Mouse (Mus musculus): ENCODE measurements around the gene Shld2.

The Shld2 gene

DNA sequence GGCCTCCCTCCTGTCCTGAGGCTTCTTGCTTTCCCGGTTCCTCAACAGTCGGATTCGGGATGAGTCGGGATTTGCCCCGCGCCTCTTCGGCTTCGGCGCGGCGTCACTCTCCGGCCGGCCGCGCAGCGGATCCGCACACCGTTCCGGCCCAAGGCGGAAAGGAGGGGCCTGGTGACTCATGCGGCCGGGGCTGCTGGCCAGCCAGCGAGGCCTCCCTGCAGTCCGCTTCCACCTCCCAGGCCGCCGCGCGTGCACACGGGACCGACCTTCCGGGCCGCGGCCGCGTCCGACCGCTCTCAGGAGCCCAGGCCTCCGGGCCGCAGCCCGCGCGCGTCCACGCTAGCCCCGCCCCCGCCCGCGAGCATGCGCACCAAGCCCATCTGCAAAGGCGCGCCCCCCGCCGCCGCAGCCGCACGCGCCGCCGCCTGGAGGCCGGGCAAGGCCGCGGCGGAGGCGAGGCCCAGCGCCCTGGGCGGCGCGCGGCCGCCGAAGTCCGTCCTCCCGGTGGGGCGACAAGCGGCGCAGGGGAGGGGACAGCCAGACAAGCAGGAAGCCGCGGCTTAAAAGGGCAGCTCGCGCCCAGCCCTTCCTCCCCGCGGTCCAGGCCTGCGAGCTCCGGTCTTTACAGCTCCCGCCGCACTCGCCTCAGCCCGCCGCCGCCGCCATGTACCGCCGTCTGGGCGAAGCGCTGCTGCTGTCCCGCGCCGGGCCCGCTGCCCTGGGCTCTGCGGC is at the start of gene Shld2, which contains the start of gene Glud1:
Gene Shld2, minus strand, starts transcription at position 260 of the 732 bp plus-strand sequence.
Gene Glud1, plus strand, starts transcription at position 494 of the 732 bp plus-strand sequence.
- peak; percentile 96 for DNase-seq (ENCODE audit: extremely low spot score, low spot score)

DNA sequence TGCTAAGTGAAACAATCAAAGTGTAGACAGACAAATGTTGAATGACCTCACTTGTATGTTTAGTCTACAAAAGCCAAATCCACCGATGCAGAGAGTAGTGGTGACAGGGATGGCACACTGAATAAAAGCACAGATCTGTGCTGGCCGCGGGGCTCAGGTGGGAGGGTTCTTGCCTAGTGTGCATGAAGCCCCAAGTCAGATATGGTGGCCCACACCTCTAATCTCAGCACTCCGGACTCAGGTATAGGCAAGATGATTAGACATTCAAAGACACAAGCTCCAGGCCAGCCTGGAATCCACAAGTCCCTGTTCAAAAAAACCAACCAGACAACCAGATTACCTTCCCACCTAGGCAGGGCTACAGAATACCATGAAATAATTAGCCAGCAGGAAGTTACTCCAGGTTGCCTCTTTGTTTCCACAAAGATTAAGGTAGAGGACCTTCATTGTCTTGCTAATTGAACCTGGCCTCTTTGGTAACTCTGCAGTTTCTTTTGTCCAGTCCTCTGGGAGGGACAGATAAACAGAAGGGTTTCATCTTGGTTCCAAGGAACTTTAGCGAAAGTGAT is 49.5 kb upstream of the Shld2 start:
- DNase-seq (ENCODE audit: extremely low spot score, low spot score) = no peak

DNA sequence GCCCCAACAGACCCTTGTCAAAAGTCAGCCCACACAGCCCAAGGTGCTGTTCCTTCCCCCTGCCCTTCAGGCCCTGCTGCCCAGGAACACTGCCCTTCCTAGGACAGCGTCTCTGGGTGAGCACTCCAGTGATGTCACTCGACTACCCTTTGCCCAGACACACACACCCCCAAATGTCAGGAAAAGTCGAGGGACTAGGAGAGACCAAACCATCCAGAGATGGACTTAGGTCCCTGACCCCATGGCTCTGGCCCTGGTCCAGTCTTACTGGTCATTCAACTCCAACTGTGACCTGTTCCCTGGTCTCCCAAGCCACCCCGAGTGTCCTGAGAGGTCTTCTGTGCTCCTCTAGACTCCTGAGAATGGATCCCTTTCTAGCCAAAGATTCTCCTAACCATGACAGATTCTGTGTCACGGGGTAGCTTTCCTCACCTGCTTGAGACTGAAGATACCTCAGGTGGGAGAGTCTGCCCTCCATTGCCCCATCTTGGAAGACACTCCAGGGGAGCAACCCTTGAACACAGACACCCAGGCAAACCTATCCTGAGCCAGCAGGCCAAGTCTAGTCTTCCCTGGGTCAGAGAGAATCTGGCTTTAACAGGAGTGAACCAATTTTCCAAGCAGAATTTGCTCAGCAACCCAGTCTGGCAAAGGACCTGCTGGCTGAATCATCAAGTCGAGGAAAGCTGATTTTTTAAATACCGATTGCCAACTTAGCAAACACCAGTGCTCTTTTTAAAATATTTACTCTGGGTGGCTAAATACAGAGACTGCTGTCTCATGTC is 47.6 kb upstream of the Shld2 start:
- DNase-seq (ENCODE audit: extremely low spot score, low spot score) = no peak

DNA sequence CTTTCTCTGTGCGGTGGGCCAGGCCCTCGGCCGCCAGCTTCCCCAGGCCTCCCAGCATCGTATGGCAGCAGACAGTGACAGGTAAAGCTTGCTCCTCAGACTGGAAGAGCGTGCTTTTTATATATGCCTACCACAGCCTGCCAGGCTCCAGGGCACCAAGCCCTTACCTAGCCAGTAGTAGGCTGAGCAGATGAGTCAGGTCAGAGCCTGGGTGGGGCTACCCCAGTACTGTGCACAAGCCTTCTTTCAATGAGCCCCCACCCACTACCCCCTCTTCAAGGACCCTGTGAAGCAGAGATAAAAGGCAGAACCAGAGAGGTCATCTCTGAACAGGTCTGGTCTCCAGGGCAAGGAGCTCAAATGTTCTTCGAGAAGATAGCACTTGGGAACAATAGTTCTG is 45.0 kb upstream of the Shld2 start, which contains the start of gene Fam25c:
Gene Fam25c, minus strand, starts transcription at position 133 of the 400 bp plus-strand sequence.
- DNase-seq (ENCODE audit: extremely low spot score, low spot score) = no peak

DNA sequence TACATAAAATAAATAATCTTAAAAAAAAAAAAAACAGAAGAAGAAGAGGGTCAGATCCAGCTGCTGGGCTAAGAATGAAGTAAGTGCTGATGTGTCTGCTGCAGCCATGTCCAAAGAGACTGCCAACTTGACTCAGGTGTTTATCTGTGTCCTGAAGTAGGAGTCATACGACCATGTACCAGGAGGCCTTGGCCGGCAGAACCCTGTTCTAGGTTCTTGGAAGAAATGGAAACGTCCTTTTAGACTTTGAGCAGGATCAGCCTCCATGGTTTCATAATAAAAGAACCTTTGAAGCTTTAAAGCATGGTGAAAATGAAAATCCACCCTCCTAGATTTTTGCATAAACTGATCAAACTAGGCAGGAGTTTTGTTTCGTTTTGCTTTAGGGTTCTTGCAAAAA is 44.2 kb upstream of the Shld2 start:
- no peak for DNase-seq (ENCODE audit: extremely low spot score, low spot score)

DNA sequence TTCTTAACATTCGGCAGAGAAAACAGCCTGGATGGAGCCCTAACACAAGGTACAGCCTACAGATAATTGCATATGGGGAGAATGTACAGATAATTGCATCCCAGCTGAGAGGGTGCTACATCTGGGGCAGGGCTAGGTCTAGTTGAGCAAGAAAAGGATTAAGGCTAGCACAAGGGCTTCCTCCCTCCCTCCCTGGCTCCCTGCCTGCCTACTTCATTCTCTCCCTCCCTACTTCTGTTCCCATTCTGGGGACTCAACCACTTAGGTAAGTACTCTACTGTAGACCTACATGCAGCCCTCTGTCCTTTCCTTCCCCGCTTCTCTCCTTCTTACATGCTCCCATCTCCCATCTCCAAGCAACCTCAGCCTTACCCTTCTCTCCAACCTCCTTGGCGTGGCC is 43.0 kb upstream of the Shld2 start:
- no peak for DNase-seq (ENCODE audit: extremely low spot score, low spot score)

DNA sequence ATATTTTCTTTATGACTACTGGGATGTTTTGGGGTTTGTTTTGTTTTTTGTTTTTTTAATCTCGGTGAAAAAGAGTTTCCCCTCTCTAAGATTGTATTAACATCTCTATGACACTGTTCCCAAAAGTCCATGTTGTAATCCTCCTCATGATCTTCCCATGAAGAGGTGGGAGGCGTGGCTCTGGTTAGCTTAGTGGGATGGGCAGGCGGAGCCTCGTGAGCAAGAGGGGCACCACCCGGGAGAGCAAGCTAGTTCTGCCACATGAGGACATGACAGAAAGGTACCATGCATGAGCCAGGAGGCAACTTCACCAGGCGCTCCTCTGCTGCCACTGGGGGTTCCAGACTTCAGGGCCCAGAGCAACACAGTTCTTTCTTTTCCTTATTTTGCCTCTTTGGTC is 42.2 kb upstream of the Shld2 start:
- no peak for DNase-seq (ENCODE audit: extremely low spot score, low spot score)

DNA sequence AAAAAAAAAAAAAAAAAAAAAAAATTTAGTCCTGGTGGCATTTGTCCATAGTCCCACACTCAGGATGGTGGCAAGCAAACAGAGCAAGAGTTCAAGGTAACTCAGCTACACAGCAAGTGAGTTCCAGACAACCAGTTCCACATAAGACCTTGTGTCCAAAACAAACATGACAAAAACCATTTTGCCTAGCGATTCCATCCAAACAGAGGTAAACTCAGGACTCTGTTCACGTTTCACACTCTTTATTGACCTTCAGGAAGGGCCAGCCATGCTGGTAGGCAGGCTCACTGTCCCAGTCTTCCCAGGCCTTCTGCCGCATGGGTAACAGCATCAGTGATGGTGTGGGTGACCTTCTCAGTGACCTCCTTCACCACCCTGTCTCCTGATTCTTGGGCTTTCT is 41.4 kb upstream of the Shld2 start:
- no peak for DNase-seq (ENCODE audit: extremely low spot score, low spot score)

DNA sequence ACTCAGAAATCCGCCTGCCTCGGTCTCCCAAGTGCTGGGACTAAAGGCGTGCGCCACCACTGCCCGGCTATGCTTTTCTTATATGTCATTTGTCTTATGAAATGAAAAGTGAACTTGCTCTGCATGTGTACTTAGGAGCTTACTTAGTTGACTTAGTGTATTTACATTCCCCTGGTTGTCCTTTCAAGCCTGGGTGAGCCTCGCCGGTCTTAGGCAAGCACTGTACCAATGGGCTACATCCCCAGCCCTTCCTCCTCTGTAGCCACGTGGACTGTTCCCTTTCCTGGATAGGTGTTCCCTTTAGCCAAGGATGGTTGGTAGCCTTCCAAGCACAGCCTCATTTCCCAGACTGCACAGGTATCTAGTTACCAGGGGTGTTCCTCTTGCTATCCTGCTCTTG is 38.7 kb upstream of the Shld2 start:
- no peak for DNase-seq (ENCODE audit: extremely low spot score, low spot score)

DNA sequence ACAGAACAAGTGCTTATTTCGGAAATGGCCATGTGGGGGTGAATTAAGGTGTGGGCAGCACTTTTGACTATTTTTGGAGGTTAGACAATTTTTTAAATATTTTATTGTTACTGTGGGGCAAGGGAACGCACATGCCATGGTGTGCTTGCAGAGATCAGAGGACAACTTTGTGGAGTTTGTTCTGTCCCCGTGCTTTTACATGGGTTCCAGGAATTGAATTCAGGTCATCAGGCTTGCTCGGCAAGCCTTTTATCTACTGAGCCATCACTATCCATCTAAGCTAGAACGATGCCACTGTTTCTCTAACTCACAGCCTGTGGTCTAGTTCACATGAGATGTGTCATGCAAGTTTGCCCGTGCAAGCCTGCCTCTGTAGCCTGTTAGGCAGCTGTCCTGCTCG is 38.0 kb upstream of the Shld2 start:
- no peak for DNase-seq (ENCODE audit: extremely low spot score, low spot score)

DNA sequence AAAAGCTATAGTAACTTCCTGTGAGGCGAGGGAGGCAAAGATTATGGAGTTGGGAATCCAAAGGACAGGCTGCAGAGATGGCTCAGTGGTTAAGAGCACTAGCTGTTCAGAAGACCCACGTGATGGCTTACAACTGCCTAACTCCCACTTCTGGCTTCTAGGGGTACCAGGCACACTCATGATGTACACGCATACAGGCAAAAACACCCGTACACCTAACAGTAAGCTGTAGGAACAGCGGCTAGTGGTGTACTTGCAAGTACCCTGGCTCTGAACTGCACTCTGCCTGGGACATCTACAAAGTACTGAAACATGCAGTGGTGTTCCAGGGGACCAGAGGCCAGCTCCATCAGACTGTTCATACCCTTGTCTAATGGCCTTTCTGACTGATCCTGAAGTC is 36.8 kb upstream of the Shld2 start:
- DNase-seq (ENCODE audit: extremely low spot score, low spot score) = no peak

DNA sequence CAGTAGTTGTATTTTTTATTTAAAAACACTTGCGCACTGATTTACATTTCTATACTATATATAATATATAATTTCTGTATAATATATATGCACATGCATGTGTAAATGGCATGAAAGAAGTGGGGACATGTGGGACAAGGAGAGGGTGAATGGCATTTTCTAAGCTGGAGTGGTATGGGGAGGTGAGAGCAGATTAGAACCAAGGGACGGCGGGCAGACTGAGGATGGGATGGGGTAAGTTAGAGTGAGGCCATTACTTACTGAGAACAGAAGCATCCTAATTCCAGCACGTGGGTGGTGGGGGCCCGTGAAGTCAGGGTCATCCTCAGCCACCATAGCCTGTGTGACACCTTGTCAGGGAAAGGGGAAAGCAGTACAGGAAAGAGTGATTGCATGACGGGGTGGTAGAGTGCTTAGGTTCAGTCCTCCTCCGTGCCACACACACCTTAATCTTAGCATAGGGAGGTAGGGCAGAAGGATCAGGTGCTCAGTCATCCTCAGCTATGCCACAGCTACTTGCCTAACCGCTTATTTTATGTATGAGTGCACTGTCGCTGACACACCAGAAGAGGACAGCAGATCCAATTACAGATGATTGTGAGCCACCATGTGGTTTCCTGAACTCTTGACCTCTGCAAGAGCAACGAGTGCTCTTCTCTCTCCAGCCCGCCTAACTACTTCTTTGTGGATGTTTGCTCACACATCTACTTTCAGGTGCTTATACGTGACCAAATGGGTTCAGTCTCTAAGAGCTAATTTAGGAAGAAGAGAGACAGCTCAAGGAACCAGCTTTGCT is 35.7 kb upstream of the Shld2 start:
- DNase-seq (ENCODE audit: extremely low spot score, low spot score) = peak; percentile 26

DNA sequence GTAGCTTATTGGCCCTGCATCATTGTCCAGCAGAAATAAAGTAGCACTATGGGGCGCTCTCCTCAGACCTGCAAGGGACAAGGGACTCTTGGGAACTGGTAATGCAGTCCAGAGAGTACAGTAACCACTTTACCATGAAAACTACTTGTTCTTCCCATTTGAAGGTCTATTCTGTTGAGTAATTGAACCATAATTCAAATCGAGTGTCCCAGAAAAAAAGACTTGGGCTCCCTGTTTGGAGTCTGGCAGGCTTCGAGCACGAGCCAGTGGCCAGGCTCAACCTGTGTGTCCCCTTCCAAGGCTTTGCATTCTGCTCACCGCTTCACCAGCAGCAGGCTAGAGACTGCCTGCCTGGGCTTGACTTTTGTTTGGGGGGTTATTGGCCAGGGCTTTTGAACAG is 34.1 kb upstream of the Shld2 start:
- no peak for DNase-seq (ENCODE audit: extremely low spot score, low spot score)

DNA sequence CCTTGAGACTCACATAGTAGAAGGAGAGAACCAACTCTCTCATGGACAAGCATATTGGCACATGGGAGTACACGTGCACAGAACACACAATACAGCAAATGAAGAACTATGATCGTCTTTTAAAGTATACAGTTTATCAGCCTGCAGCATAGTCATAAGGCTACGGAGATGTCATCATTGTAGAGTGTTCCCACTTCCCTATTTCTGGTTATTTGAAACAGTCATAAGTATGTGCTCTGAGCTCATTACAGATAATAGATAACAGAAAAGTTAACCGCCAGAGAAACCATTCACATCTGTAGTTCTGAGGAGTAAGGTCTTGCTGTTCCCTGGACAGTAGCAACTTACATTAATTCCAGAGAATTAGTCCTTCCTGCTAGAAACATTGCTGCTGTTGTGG is 32.8 kb upstream of the Shld2 start:
- DNase-seq (ENCODE audit: extremely low spot score, low spot score) = no peak

DNA sequence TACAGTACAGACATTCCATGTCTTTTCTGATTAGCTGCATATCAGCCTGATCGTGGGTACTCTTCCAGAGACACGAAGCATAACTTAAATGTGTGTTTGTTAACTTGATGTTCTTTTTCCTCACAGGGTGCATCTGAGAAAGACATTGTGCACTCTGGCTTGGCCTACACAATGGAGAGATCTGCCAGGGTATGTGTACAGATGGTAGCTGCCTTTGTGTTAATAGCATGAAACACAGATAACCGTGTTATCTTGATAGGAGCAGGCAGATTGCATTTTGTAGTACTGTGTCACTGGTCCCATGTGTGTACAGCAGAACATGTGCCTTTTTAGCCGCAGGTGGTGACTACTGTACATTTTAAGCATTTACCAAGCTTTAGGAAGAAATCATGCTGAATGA is 31.7 kb upstream of the Shld2 start:
- no peak for DNase-seq (ENCODE audit: extremely low spot score, low spot score)

DNA sequence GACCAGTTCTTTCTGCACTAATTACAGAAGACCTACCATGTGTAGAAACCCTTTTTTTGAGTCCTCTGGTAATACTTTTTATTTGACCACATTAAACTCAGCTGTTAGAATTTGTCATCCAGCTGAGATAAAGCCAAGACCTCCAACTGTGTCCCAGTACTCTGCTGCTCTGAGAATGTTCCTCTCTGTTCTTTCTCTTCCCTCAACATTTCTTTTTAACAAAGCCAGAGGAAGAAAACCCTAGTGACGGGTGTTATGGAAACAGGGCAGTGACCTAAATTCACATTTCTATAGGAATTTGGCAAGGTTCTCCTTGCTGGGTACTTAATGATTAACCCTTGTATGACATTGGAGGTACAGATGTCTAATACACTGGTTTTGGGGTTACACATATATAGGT is 29.2 kb upstream of the Shld2 start:
- DNase-seq (ENCODE audit: extremely low spot score, low spot score) = no peak

DNA sequence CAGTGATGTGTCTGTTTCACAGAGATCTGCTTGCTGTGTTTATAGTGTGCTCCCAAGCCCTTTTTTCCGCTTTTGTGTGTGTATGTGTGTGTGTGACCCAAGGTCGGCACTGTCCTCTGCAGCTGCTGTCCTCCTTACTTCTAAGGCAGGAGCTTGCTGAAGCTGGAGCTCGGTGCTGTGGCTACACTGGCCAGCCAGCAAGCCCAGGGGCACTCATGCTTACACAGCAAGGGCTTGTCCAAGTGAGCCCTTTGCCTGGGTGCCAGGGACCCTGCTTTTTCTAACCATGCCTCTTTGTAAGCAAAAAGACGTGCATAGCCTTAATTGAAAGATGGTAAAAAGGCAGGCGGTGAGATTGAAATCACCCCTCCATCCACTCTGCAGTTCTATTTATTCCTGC is 22.2 kb upstream of the Shld2 start:
- DNase-seq (ENCODE audit: extremely low spot score, low spot score) = no peak

DNA sequence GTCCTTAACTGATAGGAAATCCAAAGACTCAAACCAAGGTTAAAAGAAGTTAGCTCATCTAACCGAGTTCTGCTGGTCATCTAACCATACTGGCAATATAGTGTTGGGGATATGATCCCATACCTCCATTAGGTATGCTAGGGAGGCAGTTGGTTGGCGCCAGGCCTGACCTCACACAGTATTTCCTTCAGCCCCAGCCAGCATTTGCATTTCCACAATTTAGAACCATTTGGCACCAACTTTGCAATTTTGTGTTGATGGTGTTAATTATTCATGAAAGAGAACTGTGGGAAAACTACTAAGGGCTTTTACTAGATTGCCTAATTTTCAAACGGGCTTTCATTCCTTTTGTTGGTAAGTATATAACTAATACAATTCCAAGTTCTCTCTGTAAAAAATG is 21.6 kb upstream of the Shld2 start:
- DNase-seq (ENCODE audit: extremely low spot score, low spot score) = no peak

DNA sequence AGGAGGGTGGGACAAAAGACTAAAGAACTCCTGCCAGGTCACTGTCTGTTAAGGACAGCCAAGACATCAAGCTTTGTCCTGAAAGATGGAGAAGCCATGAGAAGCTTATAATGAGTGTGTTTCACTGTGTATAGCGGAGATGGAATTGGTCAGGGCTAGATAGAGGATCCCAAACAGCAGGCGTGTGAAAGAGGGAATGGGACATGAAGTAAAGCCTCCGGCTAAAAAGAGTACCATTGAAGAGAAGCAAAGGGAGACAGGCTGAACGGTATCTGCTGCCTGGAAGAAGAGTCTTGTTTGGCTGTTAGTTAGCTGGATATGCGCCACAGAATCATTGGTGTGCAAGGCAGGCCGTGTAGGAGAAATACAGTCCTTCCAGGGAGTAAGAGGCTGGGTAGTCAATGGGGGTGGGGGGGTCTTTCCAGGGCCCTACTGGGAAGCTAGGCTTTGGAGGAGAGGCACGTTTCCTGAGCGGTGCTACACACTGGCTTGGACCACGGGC is 20.4 kb upstream of the Shld2 start:
- no peak for DNase-seq (ENCODE audit: extremely low spot score, low spot score)

DNA sequence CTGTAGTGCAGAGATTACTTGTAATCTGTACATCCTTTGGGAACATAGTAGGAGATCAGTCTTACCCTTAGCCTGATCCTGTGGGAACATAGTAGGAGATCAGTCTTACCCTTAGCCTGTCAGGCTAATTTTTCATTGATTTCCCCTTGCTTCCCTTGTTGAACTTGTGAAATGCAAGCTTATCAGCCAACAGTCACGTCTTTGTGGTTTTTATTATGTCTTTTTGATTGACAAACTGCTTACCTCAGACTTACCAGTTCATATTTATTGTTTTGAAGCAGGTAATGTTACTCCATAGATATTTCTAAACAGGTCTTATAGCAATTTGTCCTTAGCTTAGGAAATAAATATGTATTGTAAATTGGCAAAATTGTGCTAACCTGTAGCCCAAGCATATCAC is 17.3 kb upstream of the Shld2 start:
- DNase-seq (ENCODE audit: extremely low spot score, low spot score) = no peak

DNA sequence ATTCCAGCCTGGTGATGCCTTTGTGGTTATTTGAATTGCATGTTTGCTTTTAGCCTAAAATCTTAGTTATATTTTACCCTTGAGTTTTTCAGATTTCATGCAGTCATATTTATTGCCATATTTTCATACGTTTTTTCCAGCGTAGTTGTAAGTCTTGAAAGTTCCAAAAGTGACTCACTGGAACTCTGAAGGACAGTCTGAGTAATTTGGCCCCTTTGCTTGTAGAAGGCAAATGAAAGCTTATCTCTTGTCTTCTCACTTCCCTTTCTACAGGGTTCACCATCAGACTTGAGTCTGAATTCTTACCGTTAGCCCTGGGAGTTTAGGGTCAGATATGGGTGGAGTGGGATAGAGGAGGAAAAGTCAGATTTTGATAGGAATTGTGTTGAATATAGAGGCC is 16.3 kb upstream of the Shld2 start:
- no peak for DNase-seq (ENCODE audit: extremely low spot score, low spot score)
